Mouse (Mus musculus): Measurements from ENCODE around the gene Bahd1. TPM values are rescaled to one million over a fixed set of nuclear protein-coding genes. Genes with fewer than 3 reads are reported as not detected.
A peak's percentile ranks its signal among the peaks of the same experiment; 100 is the strongest.

Bahd1 gene
- polyA plus RNA-seq, 1 experiment from 2014 or later: 6.4 TPM

GRCm38 (mm10) chr2:118914685-118915084, 14.5 kb downstream of the Bahd1 start:
- 60% methylated on average over 8 of the region's 8 CpGs for WGBS
- Histone ChIP-seq H3K36me3 (peaks cover 19% of the 10 kb centered on the region), H3K4me1 (peaks cover 31% of the 10 kb centered on the region), H3K4me3 (no peak overlapping the region), H3K9ac (no peak overlapping the region), H3K9me3 (no peaks in the 10 kb centered on the region), H3K27me3 (no peaks in the 10 kb centered on the region), H3K27ac (no peak overlapping the region), H3K4me2 (no peak overlapping the region)
- ATAC-seq (ENCODE audit: insufficient number of reproducible peaks, low FRiP score, low TSS enrichment, low read depth): no peak

GRCm38 (mm10) chr2:118916436-118916835, 16.3 kb downstream of the Bahd1 start:
- H3K27me3 ChIP-seq: no peaks in the 10 kb centered on the region
- H3K27ac ChIP-seq: no peak overlapping the region
- no peak for ATAC-seq (ENCODE audit: insufficient number of reproducible peaks, low FRiP score, low TSS enrichment, low read depth)
- 90% methylated on average over 17 of the region's 17 CpGs for WGBS
- no peak overlapping the region for H3K4me3 ChIP-seq
- peaks cover 31% of the 10 kb centered on the region for H3K4me1 ChIP-seq
- H3K9ac ChIP-seq: 0 out of 2 replicates have a peak overlapping the region, but pooled peaks have one; percentile 23
- no peaks in the 10 kb centered on the region for H3K9me3 ChIP-seq
- H3K36me3 ChIP-seq: peaks cover 34% of the 10 kb centered on the region
- no peak overlapping the region for H3K4me2 ChIP-seq

- H3K36me3 ChIP-seq: peaks cover 51% of the 10 kb centered on the region
Measured at GRCm38 (mm10) chr2:118918543-118918942, 18.4 kb downstream of the Bahd1 start.

GRCm38 (mm10) chr2:118920428-118920827, 20.3 kb downstream of the Bahd1 start:
- Histone ChIP-seq H3K27me3 (no peaks in the 10 kb centered on the region), H3K9me3 (no peaks in the 10 kb centered on the region), H3K4me1 (peaks cover 12% of the 10 kb centered on the region), H3K9ac (no peak overlapping the region), H3K4me2 (no peak overlapping the region), H3K36me3 (peaks cover 52% of the 10 kb centered on the region), H3K4me3 (no peak overlapping the region), H3K27ac (no peak overlapping the region)
- 74% methylated on average over 3 of the region's 3 CpGs for WGBS
- ATAC-seq (ENCODE audit: insufficient number of reproducible peaks, low FRiP score, low TSS enrichment, low read depth): no peak

More at GRCm38 (mm10) chr2:118918543-118918942, 18.4 kb downstream of the Bahd1 start:
- no peak overlapping the region for H3K9ac ChIP-seq
- H3K4me1 ChIP-seq: peaks cover 24% of the 10 kb centered on the region
- no peak overlapping the region for H3K27ac ChIP-seq
- no peak overlapping the region for H3K4me3 ChIP-seq
- no peaks in the 10 kb centered on the region for H3K9me3 ChIP-seq
- 22% methylated on average over 1 of the region's 1 CpGs for WGBS
- H3K4me2 ChIP-seq: no peak overlapping the region
- H3K27me3 ChIP-seq: no peaks in the 10 kb centered on the region
- no peak for ATAC-seq (ENCODE audit: insufficient number of reproducible peaks, low FRiP score, low TSS enrichment, low read depth)

- peak overlapping the region; percentile 79 for H3K4me2 ChIP-seq
- H3K27me3 ChIP-seq: no peaks in the 10 kb centered on the region
- H3K36me3 ChIP-seq: peaks cover 23% of the 10 kb centered on the region
- H3K4me3 ChIP-seq: peak overlapping the region; percentile 76
- peaks cover 29% of the 10 kb centered on the region for H3K4me1 ChIP-seq
- H3K9ac ChIP-seq: peak overlapping the region; percentile 88
- under 1% methylated on average over 6 of the region's 6 CpGs for WGBS
- 0 out of 2 replicates have a peak overlapping the region, but pooled peaks have one; percentile 0 for H3K27ac ChIP-seq
- no peaks in the 10 kb centered on the region for H3K9me3 ChIP-seq
- peak; percentile 37 for ATAC-seq (ENCODE audit: insufficient number of reproducible peaks, low FRiP score, low TSS enrichment, low read depth)
Measured at GRCm38 (mm10) chr2:118925952-118926351, 25.8 kb downstream of the Bahd1 start.

GRCm38 (mm10) chr2:118926361-118926997, 26.3 kb downstream of the Bahd1 start, which contains the start of gene Chst14:
TSS of gene Chst14 (plus strand) at chr2:118926496.
- H3K4me1 ChIP-seq: peaks cover 29% of the 10 kb centered on the region
- WGBS: under 1% methylated on average over 39 of the region's 47 CpGs
- peak within 1 kb of the TSS; percentile 76 for H3K4me3 ChIP-seq
- H3K36me3 ChIP-seq: peaks cover 18% of the 10 kb centered on the region
- H3K9ac ChIP-seq: peak within 1 kb of the TSS; percentile 88
- peak; percentile 85 for ATAC-seq (ENCODE audit: insufficient number of reproducible peaks, low FRiP score, low TSS enrichment, low read depth)
- no peaks in the 10 kb centered on the region for H3K27me3 ChIP-seq
- H3K4me2 ChIP-seq: peak within 1 kb of the TSS; percentile 79
- peak within 1 kb of the TSS; percentile 78 for H3K27ac ChIP-seq
- H3K9me3 ChIP-seq: no peaks in the 10 kb centered on the region

GRCm38 (mm10) chr2:118926998-118927739, 27.0 kb downstream of the Bahd1 start:
- WGBS: 20% methylated on average over 31 of the region's 31 CpGs
- H3K9me3 ChIP-seq: no peaks in the 10 kb centered on the region
- H3K9ac ChIP-seq: peak overlapping the region; percentile 88
- H3K4me1 ChIP-seq: peaks cover 29% of the 10 kb centered on the region
- ATAC-seq (ENCODE audit: insufficient number of reproducible peaks, low FRiP score, low TSS enrichment, low read depth): no peak
- H3K4me3 ChIP-seq: peak overlapping the region; percentile 76
- peak overlapping the region; percentile 78 for H3K27ac ChIP-seq
- H3K27me3 ChIP-seq: no peaks in the 10 kb centered on the region
- peak overlapping the region; percentile 79 for H3K4me2 ChIP-seq
- H3K36me3 ChIP-seq: peaks cover 13% of the 10 kb centered on the region; the same call in 1 of the 2 replicates

- no peak for ATAC-seq (ENCODE audit: insufficient number of reproducible peaks, low FRiP score, low TSS enrichment, low read depth)
- Histone ChIP-seq H3K27me3 (no peaks in the 10 kb centered on the region), H3K9ac (no peak overlapping the region), H3K27ac (no peak overlapping the region), H3K4me2 (no peak overlapping the region), H3K4me1 (peaks cover 6% of the 10 kb centered on the region; the same call in 1 of the 2 replicates), H3K9me3 (no peaks in the 10 kb centered on the region), H3K4me3 (no peak overlapping the region), H3K36me3 (no peaks in the 10 kb centered on the region)
- WGBS: 72% methylated on average over 7 of the region's 7 CpGs
Measured at GRCm38 (mm10) chr2:118941341-118941740, 41.2 kb downstream of the Bahd1 start.

GRCm38 (mm10) chr2:118943232-118943631, 43.1 kb downstream of the Bahd1 start:
- no peak for ATAC-seq (ENCODE audit: insufficient number of reproducible peaks, low FRiP score, low TSS enrichment, low read depth)
- no peaks in the 10 kb centered on the region for H3K9me3 ChIP-seq
- no peak overlapping the region for H3K27ac ChIP-seq
- H3K36me3 ChIP-seq: no peaks in the 10 kb centered on the region
- H3K4me3 ChIP-seq: no peak overlapping the region
- WGBS: 86% methylated on average over 6 of the region's 6 CpGs
- peaks cover 6% of the 10 kb centered on the region; the same call in 1 of the 2 replicates for H3K4me1 ChIP-seq
- 0 out of 2 replicates have a peak, but pooled peaks cover 3% of the 10 kb centered on the region for H3K27me3 ChIP-seq
- H3K9ac ChIP-seq: no peak overlapping the region
- H3K4me2 ChIP-seq: no peak overlapping the region

GRCm38 (mm10) chr2:118948818-118949217, 48.6 kb downstream of the Bahd1 start:
- no peaks in the 10 kb centered on the region for H3K9me3 ChIP-seq
- no peak overlapping the region for H3K4me3 ChIP-seq
- no peak overlapping the region for H3K4me2 ChIP-seq
- no peaks in the 10 kb centered on the region for H3K36me3 ChIP-seq
- no peak for ATAC-seq (ENCODE audit: insufficient number of reproducible peaks, low FRiP score, low TSS enrichment, low read depth)
- H3K9ac ChIP-seq: no peak overlapping the region
- H3K27me3 ChIP-seq: 0 out of 2 replicates have a peak, but pooled peaks cover 3% of the 10 kb centered on the region
- H3K27ac ChIP-seq: no peak overlapping the region
- WGBS: 68% methylated on average over 4 of the region's 4 CpGs
- peaks cover 6% of the 10 kb centered on the region; the same call in 1 of the 2 replicates for H3K4me1 ChIP-seq

GRCm38 (mm10) chr2:118949699-118950098, 49.5 kb downstream of the Bahd1 start:
- H3K4me2 ChIP-seq: no peak overlapping the region
- H3K4me1 ChIP-seq: peaks cover 4% of the 10 kb centered on the region; the same call in 1 of the 2 replicates
- 62% methylated on average over 3 of the region's 3 CpGs for WGBS
- H3K27ac ChIP-seq: no peak overlapping the region
- H3K9me3 ChIP-seq: no peaks in the 10 kb centered on the region
- H3K27me3 ChIP-seq: 0 out of 2 replicates have a peak, but pooled peaks cover 3% of the 10 kb centered on the region
- no peak overlapping the region for H3K9ac ChIP-seq
- no peak overlapping the region for H3K4me3 ChIP-seq
- no peak for ATAC-seq (ENCODE audit: insufficient number of reproducible peaks, low FRiP score, low TSS enrichment, low read depth)
- no peaks in the 10 kb centered on the region for H3K36me3 ChIP-seq

- Histone ChIP-seq H3K27ac (no peak overlapping the region), H3K4me2 (no peak overlapping the region), H3K27me3 (no peaks in the 10 kb centered on the region), H3K9ac (no peak overlapping the region), H3K36me3 (no peaks in the 10 kb centered on the region), H3K4me3 (no peak overlapping the region), H3K4me1 (no peaks in the 10 kb centered on the region), H3K9me3 (no peaks in the 10 kb centered on the region)
- no peak for ATAC-seq (ENCODE audit: insufficient number of reproducible peaks, low FRiP score, low TSS enrichment, low read depth)
- WGBS: 78% methylated on average over 5 of the region's 5 CpGs
Measured at GRCm38 (mm10) chr2:118956497-118956896, 56.3 kb downstream of the Bahd1 start.

All from limb, embryonic 15.5 days (tissue).